Mouse (Mus musculus): Measurements from ENCODE around the gene Fars2. TPM values are rescaled to one million over a fixed set of nuclear protein-coding genes. Genes with fewer than 3 reads are reported as not detected.
"Not testable (repeated sequence)": the region's sequence is repeated elsewhere in the genome, so short reads cannot be mapped to it uniquely, and the experiment has no call there.

Gene Fars2
- polyA plus RNA-seq, 1 experiment from 2014 or later: 31.0 TPM

DNA sequence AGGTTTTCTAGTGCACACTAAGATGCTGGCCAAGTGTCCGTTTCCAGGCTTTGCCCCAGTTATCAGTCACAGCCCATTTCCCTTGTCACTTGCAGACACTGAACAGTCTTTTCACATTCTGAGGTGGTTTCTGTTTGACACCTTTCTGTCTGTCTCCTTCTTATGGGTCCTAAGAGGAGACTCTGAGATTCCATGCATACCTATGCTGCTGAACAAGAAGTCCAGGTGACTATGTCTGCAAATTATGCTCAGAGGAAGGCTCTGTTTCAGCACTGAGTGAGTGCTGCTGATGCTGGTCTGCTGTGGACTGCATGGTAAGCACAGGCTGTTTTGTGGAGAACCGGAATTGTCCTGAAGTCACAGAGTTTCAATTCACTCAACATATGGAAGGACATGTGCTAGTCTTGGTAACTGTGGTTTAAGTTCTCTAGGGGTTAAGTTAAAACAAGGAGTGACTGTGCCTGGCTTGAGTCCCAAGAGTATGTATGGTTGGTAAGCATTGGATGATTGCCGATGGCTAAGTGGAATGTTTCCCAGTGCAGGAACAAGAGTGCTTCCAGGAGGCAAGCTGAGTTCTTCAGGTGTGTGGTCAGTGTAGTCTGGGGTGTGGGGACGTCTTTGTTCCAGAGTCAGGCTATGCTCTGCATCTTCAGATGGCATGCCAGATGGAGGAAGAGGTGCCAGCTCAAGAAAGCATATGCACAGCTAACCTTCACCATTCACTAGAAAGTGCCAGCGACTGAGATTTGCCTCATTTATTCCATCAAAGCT, 35.7 kb downstream of the Fars2 start:
- Histone ChIP-seq H3K27me3 (ENCODE audit: insufficient read depth, poor library complexity, severe bottlenecking) (no peaks in the 10 kb centered on the region), H3K4me1 (replicated peaks) (peaks cover 7% of the 10 kb centered on the region), H3K9me3 (no peaks in the 10 kb centered on the region), H3K27ac (no peak overlapping the region), H3K4me3 (no peak overlapping the region), H3K36me3 (no peaks in the 10 kb centered on the region)
- 90% methylated on average over 5 of the region's 5 CpGs for WGBS
- DNase-seq (ENCODE audit: low spot score): no peak

DNA sequence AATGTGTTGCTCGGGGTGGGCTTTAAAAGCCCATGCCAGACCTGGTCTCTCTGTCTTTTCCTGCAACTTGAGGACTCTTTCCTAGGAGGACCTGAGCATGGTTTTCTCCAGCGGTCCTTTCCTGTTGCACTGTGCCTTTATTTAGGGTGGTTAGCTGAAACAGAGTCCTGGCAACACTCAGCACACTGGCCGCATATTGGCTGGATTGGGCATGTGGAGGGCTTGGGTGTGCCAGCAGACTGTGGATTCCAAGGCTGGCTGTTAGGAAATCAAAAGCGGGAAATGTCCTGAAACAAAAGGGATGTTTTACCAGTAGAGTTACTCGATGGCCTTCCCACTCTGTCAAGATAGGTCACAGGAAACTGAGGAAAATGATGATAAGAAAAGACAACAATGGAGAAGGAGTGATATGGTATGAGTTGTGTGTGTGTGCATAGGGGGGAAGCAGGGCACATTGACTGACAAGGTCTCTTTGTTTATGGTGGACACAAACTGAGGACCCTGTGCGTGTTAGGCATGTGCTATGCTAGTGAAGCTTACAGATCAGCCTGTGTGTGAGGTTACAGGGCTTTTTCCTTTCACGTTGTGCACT, 39.2 kb downstream of the Fars2 start:
- DNase-seq (ENCODE audit: low spot score): no peak
- 89% methylated on average over 7 of the region's 7 CpGs for WGBS
- Histone ChIP-seq H3K4me3 (no peak overlapping the region), H3K27me3 (ENCODE audit: insufficient read depth, poor library complexity, severe bottlenecking) (no peaks in the 10 kb centered on the region), H3K4me1 (replicated peaks) (no peaks in the 10 kb centered on the region), H3K36me3 (no peaks in the 10 kb centered on the region), H3K27ac (no peak overlapping the region), H3K9me3 (no peaks in the 10 kb centered on the region)

DNA sequence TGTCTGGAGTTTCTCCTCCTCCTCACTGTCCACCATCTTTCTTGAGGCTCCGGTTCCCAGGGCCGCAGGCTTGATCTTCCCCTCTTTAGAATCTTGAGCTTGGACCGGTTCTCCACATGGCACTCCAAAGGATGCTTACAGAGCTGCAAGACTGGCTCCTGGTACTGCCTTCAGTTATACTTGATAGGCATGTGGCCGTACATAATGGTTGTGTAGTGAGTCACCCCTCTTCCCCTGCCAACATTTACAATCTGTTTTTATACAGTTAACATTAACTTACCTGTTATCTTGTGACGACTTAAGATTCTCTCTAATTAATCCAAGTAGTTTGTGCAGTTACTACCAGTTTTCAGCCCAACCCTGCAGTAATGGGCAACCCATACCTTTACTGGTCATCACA, 46.2 kb downstream of the Fars2 start:
- Histone ChIP-seq H3K27me3 (ENCODE audit: insufficient read depth, poor library complexity, severe bottlenecking) (no peaks in the 10 kb centered on the region), H3K4me1 (replicated peaks) (no peaks in the 10 kb centered on the region), H3K27ac (no peak overlapping the region), H3K4me3 (no peak overlapping the region), H3K9me3 (no peaks in the 10 kb centered on the region), H3K36me3 (no peaks in the 10 kb centered on the region)
- 94% methylated on average over 5 of the region's 5 CpGs for WGBS
- DNase-seq (ENCODE audit: low spot score): no peak

DNA sequence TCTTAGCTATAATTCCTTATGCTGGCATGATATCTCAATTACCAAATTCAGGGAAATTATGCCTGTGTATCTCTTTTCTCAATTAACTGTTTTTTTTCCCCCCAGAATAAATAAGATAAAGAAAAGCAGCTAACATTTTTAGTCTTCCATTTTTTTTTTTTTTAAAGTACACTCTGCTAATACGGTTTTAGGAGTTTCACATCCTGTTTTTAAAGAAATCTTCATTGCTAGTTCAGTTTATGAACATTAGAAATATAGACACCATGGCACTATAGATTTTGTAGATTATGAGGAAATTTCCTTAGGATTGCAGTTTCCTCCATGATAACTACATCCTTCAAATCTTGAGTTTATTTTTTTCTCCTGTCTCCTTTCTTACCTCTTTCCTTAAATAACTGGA, 46.7 kb downstream of the Fars2 start:
- WGBS: 87% methylated on average over 1 of the region's 1 CpGs
- no peak overlapping the region for H3K4me3 ChIP-seq
- no peak overlapping the region for H3K27ac ChIP-seq
- no peaks in the 10 kb centered on the region for H3K27me3 ChIP-seq (ENCODE audit: insufficient read depth, poor library complexity, severe bottlenecking)
- H3K4me1 ChIP-seq (replicated peaks): no peaks in the 10 kb centered on the region
- no peak for DNase-seq (ENCODE audit: low spot score)
- H3K36me3 ChIP-seq: no peaks in the 10 kb centered on the region
- no peaks in the 10 kb centered on the region for H3K9me3 ChIP-seq

DNA sequence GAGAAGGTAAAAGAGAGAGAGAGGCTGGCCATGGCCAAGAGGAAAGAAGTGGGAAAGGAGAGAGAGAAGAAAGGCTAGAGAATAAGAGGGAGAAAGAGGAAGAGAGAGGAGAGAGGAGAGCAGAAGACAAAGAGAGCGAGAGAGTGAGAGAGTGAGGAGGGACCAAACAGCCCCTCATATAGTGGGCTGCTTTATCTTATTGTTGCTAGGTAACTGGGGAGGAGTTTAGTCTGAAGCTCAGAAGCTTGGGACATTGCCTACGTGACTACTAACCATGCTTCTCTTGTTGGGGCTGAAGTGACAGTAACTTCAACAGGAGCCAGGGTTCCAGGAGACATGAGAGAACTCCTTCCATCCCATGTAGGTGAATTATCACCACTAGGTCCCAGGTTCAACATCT, 55.8 kb downstream of the Fars2 start:
- H3K36me3 ChIP-seq; H3K27me3 ChIP-seq (ENCODE audit: insufficient read depth, poor library complexity, severe bottlenecking); DNase-seq (ENCODE audit: low spot score); H3K4me3 ChIP-seq; H3K9me3 ChIP-seq: not testable (repeated sequence)
- Histone ChIP-seq H3K27ac (peak overlapping the region; percentile 79), H3K4me1 (replicated peaks) (peaks cover 19% of the 10 kb centered on the region)
- 43% methylated on average over 2 of the region's 2 CpGs for WGBS

DNA sequence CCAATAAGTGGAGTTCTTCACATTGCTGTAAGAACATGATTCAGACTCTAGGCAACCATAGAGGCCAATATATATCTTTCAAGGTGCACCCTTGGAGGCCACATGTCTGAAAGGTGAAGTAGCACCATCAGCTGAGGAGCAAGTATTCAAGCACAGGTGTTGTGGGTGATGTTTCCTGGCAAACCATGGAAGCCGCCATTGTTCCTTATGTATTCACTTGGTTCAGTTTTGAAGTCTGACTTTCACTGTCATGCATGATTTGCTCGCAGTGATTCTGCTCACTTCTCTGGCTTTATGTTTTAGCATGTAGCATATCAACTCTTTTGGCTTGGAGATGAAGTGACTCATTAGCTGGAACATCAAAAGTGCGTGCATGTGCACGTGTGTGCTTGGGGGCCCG, 56.9 kb downstream of the Fars2 start:
- no peak overlapping the region for H3K4me3 ChIP-seq
- no peaks in the 10 kb centered on the region for H3K9me3 ChIP-seq
- H3K27ac ChIP-seq: no peak overlapping the region
- WGBS: 92% methylated on average over 5 of the region's 5 CpGs
- no peaks in the 10 kb centered on the region for H3K36me3 ChIP-seq
- no peaks in the 10 kb centered on the region for H3K27me3 ChIP-seq (ENCODE audit: insufficient read depth, poor library complexity, severe bottlenecking)
- no peak for DNase-seq (ENCODE audit: low spot score)
- H3K4me1 ChIP-seq (replicated peaks): peaks cover 19% of the 10 kb centered on the region

DNA sequence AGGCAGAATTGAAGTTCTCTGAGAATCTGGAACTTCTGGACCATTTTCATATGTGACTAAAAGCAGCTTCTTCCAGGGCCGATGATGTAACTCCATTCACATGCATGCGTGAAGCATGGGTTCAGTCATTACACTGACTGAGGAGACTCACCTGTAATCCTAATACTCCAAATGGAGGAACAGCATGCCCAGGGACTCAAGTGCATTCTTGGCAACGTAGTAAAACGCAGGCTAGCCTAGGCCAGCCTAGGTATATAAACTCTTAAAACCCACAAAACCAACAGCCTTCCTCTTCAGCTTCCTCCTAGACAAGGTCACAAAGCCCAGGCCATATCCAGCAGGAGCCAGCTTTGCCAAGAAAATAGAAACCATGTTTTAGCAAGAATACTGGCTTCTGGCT, 57.6 kb downstream of the Fars2 start:
- H3K27me3 ChIP-seq (ENCODE audit: insufficient read depth, poor library complexity, severe bottlenecking): no peaks in the 10 kb centered on the region
- H3K9me3 ChIP-seq: no peaks in the 10 kb centered on the region
- no peak overlapping the region for H3K4me3 ChIP-seq
- no peak for DNase-seq (ENCODE audit: low spot score)
- WGBS: 93% methylated on average over 4 of the region's 4 CpGs
- H3K27ac ChIP-seq: no peak overlapping the region
- H3K4me1 ChIP-seq (replicated peaks): peaks cover 19% of the 10 kb centered on the region
- H3K36me3 ChIP-seq: no peaks in the 10 kb centered on the region

DNA sequence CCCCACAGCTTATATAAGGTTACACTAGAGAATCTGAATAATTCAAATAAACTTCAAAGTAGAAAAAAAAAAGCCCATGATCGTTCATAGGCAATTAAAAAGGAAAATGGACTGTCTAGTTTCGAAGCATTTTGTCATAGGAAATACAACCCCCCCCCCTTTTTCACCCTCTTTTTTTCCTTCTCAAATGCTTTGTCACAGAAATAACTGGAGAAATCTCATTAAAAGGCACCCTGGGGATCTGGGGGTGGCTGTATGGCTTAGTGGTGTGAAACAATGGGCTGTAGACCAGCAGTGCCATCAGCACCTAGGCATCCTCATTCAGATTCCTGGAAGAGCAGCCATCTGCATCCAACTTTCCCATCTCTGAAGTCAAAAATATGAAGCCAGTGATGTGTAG, 64.0 kb downstream of the Fars2 start:
- 78% methylated on average over 2 of the region's 2 CpGs for WGBS
- Histone ChIP-seq H3K4me1 (replicated peaks) (0 out of 2 replicates have a peak, but pooled peaks cover 5% of the 10 kb centered on the region), H3K27ac (no peak overlapping the region), H3K36me3 (no peaks in the 10 kb centered on the region), H3K4me3 (no peak overlapping the region), H3K9me3 (no peaks in the 10 kb centered on the region), H3K27me3 (ENCODE audit: insufficient read depth, poor library complexity, severe bottlenecking) (no peaks in the 10 kb centered on the region)
- no peak for DNase-seq (ENCODE audit: low spot score)

DNA sequence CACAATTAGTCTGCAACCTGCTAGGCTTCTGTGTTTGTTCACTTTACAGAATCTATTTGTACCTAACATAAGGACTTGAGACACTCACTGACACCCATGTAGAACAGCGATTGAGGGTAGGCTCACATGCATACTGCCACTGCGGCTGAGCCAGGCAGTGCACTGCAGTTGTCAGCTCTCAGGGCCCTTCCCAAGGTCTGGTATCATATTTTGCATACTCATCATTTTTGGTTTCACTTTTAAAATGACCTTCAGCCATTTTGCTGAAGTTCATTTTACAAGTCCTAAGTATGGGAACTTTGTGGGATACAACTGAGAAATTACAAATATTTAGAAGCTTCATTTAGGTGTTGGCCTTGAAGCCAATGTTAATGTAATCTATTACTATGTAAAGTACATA, 73.4 kb downstream of the Fars2 start:
- WGBS: 93% methylated on average over 2 of the region's 2 CpGs
- Histone ChIP-seq H3K4me3 (no peak overlapping the region), H3K27me3 (ENCODE audit: insufficient read depth, poor library complexity, severe bottlenecking) (no peaks in the 10 kb centered on the region), H3K4me1 (replicated peaks) (peaks cover 12% of the 10 kb centered on the region), H3K36me3 (no peaks in the 10 kb centered on the region), H3K27ac (no peak overlapping the region), H3K9me3 (no peaks in the 10 kb centered on the region)
- no peak for DNase-seq (ENCODE audit: low spot score)

DNA sequence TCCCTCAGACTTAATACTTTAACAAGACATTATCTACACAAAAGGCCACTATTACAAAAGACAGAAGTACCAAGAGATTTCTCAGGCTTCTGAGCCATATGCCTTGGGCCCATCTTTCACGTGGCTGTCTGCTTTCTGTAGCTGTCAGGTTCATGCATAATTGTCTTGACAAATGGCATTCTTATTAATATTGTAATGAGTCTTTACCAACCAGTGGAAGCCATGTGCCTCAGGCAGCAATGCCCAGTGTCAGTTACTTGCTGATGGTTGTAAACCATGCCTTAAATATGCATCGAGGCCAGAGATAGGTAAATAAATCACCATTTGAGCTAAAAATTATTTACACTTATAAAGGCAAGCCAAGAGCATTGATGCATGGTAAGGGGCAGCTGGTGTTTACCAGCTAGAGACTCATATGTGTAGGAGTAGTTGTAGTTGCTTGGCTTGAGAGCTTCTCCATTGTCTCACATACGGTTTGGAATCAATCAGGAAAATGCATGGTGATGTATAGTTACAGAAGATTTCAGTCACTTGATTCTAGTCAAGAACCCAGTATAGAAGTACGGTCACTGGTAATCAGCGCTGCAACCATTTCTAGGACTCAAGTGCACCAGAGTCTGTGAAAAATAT, 76.4 kb downstream of the Fars2 start:
- peak; percentile 14 for DNase-seq (ENCODE audit: low spot score)
- Histone ChIP-seq H3K27ac (peak overlapping the region; percentile 62), H3K4me3 (no peak overlapping the region), H3K4me1 (replicated peaks) (peaks cover 21% of the 10 kb centered on the region), H3K9me3 (no peaks in the 10 kb centered on the region), H3K27me3 (ENCODE audit: insufficient read depth, poor library complexity, severe bottlenecking) (no peaks in the 10 kb centered on the region), H3K36me3 (no peaks in the 10 kb centered on the region)
- 72% methylated on average over 5 of the region's 5 CpGs for WGBS

DNA sequence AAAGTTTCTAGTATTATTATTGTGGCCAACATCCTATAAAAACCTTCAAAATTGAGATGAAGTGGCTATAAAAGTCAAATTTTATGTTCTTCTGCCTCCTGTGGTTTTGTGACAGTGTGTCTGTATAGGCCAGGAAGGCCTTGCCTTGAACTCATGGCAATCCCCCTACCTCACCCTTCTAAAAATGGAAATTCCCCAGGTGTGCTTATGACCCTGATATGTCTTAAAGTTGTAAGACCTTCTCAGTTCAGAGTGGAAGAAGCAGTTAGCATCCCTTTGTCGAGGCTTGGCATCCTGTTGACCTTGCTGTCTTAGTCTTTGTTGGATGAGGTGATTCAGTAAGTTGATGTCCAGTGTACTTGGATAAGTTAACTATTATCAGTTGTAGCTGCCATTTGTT, 82.1 kb downstream of the Fars2 start:
- Histone ChIP-seq H3K27ac (no peak overlapping the region), H3K9me3 (no peaks in the 10 kb centered on the region), H3K36me3 (no peaks in the 10 kb centered on the region), H3K27me3 (ENCODE audit: insufficient read depth, poor library complexity, severe bottlenecking) (no peaks in the 10 kb centered on the region), H3K4me1 (replicated peaks) (peaks cover 8% of the 10 kb centered on the region; the same call in 1 of the 2 replicates), H3K4me3 (no peak overlapping the region)
- WGBS: 87% methylated on average over 1 of the region's 1 CpGs
- DNase-seq (ENCODE audit: low spot score): no peak

DNA sequence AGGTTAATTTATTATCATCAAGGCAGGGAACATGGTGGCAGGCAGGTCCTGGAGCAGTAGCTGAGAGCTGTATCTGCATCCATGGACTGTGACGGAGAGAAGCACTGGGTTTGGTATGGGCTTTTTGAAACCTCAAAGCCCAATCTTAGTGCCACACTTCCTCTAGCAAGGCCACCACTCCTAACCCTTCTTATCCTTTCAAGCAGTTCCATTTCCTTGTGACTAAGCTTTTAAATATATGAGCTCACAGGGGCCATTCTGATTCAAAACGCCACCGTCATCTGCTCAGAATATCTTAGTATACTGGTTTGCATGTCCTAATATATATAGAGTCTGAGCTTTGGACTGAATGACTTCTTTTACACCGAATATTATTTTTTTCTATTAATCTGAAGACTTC, 83.2 kb downstream of the Fars2 start:
- Histone ChIP-seq H3K27ac (no peak overlapping the region), H3K27me3 (ENCODE audit: insufficient read depth, poor library complexity, severe bottlenecking) (no peaks in the 10 kb centered on the region), H3K4me3 (no peak overlapping the region), H3K4me1 (replicated peaks) (peaks cover 8% of the 10 kb centered on the region; the same call in 1 of the 2 replicates), H3K9me3 (no peaks in the 10 kb centered on the region), H3K36me3 (no peaks in the 10 kb centered on the region)
- 93% methylated on average over 4 of the region's 4 CpGs for WGBS
- no peak for DNase-seq (ENCODE audit: low spot score)

DNA sequence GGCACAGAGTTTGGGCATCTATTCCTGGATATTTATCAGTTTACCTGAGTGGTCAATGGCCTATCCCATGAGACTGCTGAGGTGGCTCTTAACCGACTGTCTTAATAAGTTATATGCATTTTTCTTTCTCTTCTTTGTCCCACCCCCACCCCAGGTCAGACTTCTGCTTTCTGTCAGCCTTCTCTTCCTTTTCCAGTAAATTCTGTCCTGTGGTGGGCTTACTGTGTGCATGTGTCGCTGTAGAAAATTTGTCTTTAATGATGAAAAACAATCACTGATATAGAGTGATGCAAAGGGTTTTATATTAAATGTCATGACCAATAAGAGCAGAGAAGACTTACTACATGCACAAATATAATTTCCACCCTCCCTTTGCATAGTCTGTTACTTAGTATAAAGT, 85.3 kb downstream of the Fars2 start:
- H3K27ac ChIP-seq: no peak overlapping the region
- H3K27me3 ChIP-seq (ENCODE audit: insufficient read depth, poor library complexity, severe bottlenecking): no peaks in the 10 kb centered on the region
- 93% methylated on average over 2 of the region's 2 CpGs for WGBS
- H3K4me1 ChIP-seq (replicated peaks): peaks cover 9% of the 10 kb centered on the region
- H3K36me3 ChIP-seq: no peaks in the 10 kb centered on the region
- no peaks in the 10 kb centered on the region for H3K9me3 ChIP-seq
- DNase-seq (ENCODE audit: low spot score): no peak
- no peak overlapping the region for H3K4me3 ChIP-seq

All from hindbrain, embryonic 10.5 days (tissue).